Mouse (Mus musculus) forebrain, embryonic 12.5 days (tissue): ENCODE data around the gene Ralgps1. TPM values are rescaled to one million over a fixed set of nuclear protein-coding genes. Genes with fewer than 3 reads are reported as not detected.
"Not testable (repeated sequence)": the region's sequence is repeated elsewhere in the genome, so short reads cannot be mapped to it uniquely, and the experiment has no call there.

Experiments used
- ATAC-seq: fragments of 200-750 bp; cut with Nextera tagmentation; 2 replicates; pipeline ENCODE4 v1.8.0; 2017; ENCODE audit warnings: moderate TSS enrichment; ENCODE audit not compliant: low FRiP score
- H3K27ac ChIP-seq: fragments of 300-500 bp; sonication (generic); 2 replicates; pipeline ENCODE4 v1.5.1; 2016; ENCODE audit warnings: mild to moderate bottlenecking
- H3K27me3 ChIP-seq: fragments of 300-500 bp; sonication (generic); 2 replicates; pipeline ENCODE4 v1.6.1; 2016; ENCODE audit warnings: mild to moderate bottlenecking
- H3K36me3 ChIP-seq: fragments of 300-500 bp; sonication (generic); replicated peaks from 2 replicates; pipeline ENCODE4 v1.6.1; 2016; ENCODE audit warnings: mild to moderate bottlenecking
- H3K4me1 ChIP-seq: fragments of 300-500 bp; sonication (generic); 2 replicates; pipeline ENCODE4 v1.6.1; 2016
- H3K4me2 ChIP-seq: fragments of 300-500 bp; sonication (generic); 2 replicates; pipeline ENCODE4 v1.6.1; 2016; ENCODE audit warnings: mild to moderate bottlenecking, moderate library complexity
- H3K4me3 ChIP-seq: fragments of 300-500 bp; sonication (generic); replicated peaks from 2 replicates; pipeline ENCODE4 v1.5.1; 2016; ENCODE audit warnings: mild to moderate bottlenecking
- H3K9ac ChIP-seq: fragments of 300-500 bp; sonication (generic); 2 replicates; pipeline ENCODE4 v1.6.1; 2016; ENCODE audit warnings: mild to moderate bottlenecking
- H3K9me3 ChIP-seq: fragments of 300-500 bp; sonication (generic); 2 replicates; pipeline ENCODE4 v1.6.1; 2016
- WGBS: fragments of 180-500 bp; shearing (Covaris S2); methylation state at CpG from one replicate; pipeline ENCODE4 v1.1.7; 2016; 5-methylcytosine and 5-hydroxymethylcytosine counted together
- polyA plus RNA-seq: library from polyadenylated mRNA; unstranded; fragments of >200 nt; fragmentation: Nextera tagmentation; extraction: Ambion mirVana; gene quantifications from 2 replicates; pipeline ENCODE4 v1.2.1, GENCODE M21; 2016

Gene Ralgps1
- polyA plus RNA-seq, 1 experiment from 2014 or later = 23.8 TPM

GRCm38 (mm10) chr2:33343413-33343812 lies 27.9 kb downstream of the Ralgps1 start:
- Histone ChIP-seq H3K27ac (no peak overlapping the region), H3K4me3 (no peak overlapping the region), H3K36me3 (peaks cover 2% of the 10 kb centered on the region; the same call in 1 of the 2 replicates), H3K4me2 (no peak overlapping the region), H3K9ac (no peak overlapping the region), H3K27me3 (no peaks in the 10 kb centered on the region), H3K4me1 (peaks cover 36% of the 10 kb centered on the region), H3K9me3 (no peaks in the 10 kb centered on the region)
- WGBS = 83% methylated on average over 3 of the region's 3 CpGs
- no peak for ATAC-seq

GRCm38 (mm10) chr2:33342148-33342547 lies 29.1 kb downstream of the Ralgps1 start:
- H3K36me3 ChIP-seq = peaks cover 12% of the 10 kb centered on the region
- no peak for ATAC-seq
- H3K4me2 ChIP-seq = no peak overlapping the region
- no peaks in the 10 kb centered on the region for H3K9me3 ChIP-seq
- H3K9ac ChIP-seq = no peak overlapping the region
- WGBS = 83% methylated on average over 4 of the region's 4 CpGs
- H3K4me3 ChIP-seq = no peak overlapping the region
- H3K27ac ChIP-seq = no peak overlapping the region
- H3K27me3 ChIP-seq = no peaks in the 10 kb centered on the region
- H3K4me1 ChIP-seq = peaks cover 39% of the 10 kb centered on the region

GRCm38 (mm10) chr2:33335789-33336188 lies 35.5 kb downstream of the Ralgps1 start:
- peaks cover 37% of the 10 kb centered on the region for H3K36me3 ChIP-seq
- no peaks in the 10 kb centered on the region for H3K27me3 ChIP-seq
- H3K4me1 ChIP-seq = peaks cover 7% of the 10 kb centered on the region; the same call in 1 of the 2 replicates
- H3K4me2 ChIP-seq = no peak overlapping the region
- H3K4me3 ChIP-seq = no peak overlapping the region
- no peak overlapping the region for H3K27ac ChIP-seq
- ATAC-seq = no peak
- H3K9ac ChIP-seq = no peak overlapping the region
- H3K9me3 ChIP-seq = no peaks in the 10 kb centered on the region

DNA sequence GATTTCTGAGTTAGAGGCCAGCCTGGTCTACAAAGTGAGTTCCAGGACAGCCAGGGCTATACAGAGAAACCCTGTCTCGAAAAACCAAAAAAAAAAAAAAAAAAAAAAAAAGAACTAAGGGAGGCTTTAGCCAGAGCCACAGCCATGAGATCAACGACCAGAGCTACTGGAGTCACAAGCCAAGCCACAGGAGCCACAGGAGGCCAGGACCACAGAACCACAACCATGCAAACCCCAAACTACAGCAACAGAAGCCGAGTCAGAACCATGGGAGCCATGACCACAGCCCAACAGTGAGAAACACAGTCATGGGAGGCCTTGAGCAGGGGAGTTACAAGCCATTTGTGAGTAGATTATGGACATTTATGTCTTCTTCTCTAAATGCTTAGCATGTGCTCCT lies 41.7 kb downstream of the Ralgps1 start:
- Histone ChIP-seq H3K4me2 (no peak overlapping the region), H3K9ac (no peak overlapping the region), H3K4me1 (no peaks in the 10 kb centered on the region), H3K36me3 (peaks cover under 1% of the 10 kb centered on the region; the same call in 1 of the 2 replicates), H3K9me3 (no peaks in the 10 kb centered on the region), H3K27me3 (no peaks in the 10 kb centered on the region), H3K4me3 (no peak overlapping the region), H3K27ac (no peak overlapping the region)
- 80% methylated on average over 2 of the region's 3 CpGs for WGBS
- ATAC-seq = no peak

DNA sequence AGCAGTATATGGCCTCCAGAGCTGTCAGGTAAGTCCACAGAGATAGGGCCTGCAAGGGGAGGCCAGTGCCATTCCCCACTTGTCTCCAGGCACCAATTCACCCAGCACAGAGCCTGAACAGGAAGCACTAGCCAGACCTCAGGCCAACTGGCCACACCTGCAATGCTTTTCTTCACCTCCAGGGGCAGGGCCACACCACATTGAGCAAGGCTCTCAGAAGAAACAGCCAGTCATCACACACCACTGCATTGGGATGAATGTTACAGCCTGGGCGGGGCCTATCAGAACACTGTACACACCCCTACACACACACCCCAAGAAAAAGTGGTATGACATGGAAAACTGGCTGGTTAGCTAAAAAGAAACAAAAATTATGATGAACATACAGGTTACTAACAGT lies 42.3 kb downstream of the Ralgps1 start:
- Histone ChIP-seq H3K4me3 (no peak overlapping the region), H3K27me3 (no peaks in the 10 kb centered on the region), H3K9ac (no peak overlapping the region), H3K9me3 (no peaks in the 10 kb centered on the region), H3K36me3 (no peaks in the 10 kb centered on the region; the same call in 1 of the 2 replicates), H3K27ac (no peak overlapping the region), H3K4me2 (no peak overlapping the region), H3K4me1 (no peaks in the 10 kb centered on the region)
- WGBS = 83% methylated on average over 1 of the region's 1 CpGs
- no peak for ATAC-seq

- no peaks in the 10 kb centered on the region for H3K9me3 ChIP-seq
- no peak overlapping the region for H3K27ac ChIP-seq
- H3K9ac ChIP-seq = no peak overlapping the region
- H3K4me3 ChIP-seq = no peak overlapping the region
- 66% methylated on average over 3 of the region's 3 CpGs for WGBS
- no peak overlapping the region for H3K4me2 ChIP-seq
- no peaks in the 10 kb centered on the region for H3K27me3 ChIP-seq
- no peaks in the 10 kb centered on the region; the same call in 1 of the 2 replicates for H3K4me1 ChIP-seq
- peaks cover 20% of the 10 kb centered on the region for H3K36me3 ChIP-seq
- no peak for ATAC-seq
Observed at GRCm38 (mm10) chr2:33325359-33325758, 45.9 kb downstream of the Ralgps1 start.

DNA sequence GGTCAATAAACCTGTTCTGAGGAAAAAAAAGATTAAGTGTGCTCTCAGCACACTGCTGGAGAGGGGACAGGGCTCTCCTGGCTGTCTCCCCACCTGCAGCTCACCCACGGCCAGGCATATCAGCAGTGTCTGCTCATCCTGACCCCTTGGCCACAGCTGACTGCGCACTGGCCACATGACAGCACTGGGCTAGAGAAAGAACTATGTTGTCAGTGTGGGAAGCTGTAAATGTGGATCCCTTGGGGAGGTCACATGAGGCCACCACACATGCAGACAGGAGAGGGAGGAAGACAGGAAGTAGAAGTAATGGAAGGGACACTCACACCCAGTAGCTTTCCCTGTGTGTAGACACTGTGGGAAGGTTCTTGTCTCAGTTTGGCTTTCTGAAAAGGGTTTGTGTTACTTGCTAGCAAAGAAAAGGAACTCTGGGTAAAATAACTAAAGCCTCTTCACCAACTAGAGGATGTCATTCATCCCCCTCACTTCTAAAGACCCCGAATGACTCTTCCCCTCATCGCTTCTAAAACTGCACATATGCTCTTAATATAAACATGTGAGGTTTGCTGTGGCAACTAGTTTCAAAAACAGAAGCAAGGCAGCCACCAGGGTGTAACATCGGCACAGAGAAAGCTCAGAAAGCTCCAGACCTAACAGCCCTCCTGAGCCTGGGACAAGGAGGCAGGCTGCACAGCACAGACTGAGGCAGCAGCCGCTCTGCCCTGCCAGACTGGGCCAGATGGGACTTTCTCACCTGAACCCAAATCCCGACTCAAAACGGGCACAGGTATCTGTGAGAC lies 47.3 kb downstream of the Ralgps1 start:
- 79% methylated on average over 8 of the region's 8 CpGs for WGBS
- Histone ChIP-seq H3K27ac (no peak overlapping the region), H3K9ac (no peak overlapping the region), H3K9me3 (no peaks in the 10 kb centered on the region), H3K4me3 (no peak overlapping the region), H3K36me3 (peaks cover 20% of the 10 kb centered on the region), H3K27me3 (no peaks in the 10 kb centered on the region), H3K4me2 (no peak overlapping the region), H3K4me1 (no peaks in the 10 kb centered on the region; the same call in 1 of the 2 replicates)
- no peak for ATAC-seq

GRCm38 (mm10) chr2:33323043-33323625 lies 48.2 kb downstream of the Ralgps1 start:
- WGBS = 86% methylated on average over 9 of the region's 9 CpGs
- not testable (repeated sequence) for H3K27me3 ChIP-seq, H3K4me3 ChIP-seq, H3K27ac ChIP-seq, H3K4me2 ChIP-seq, ATAC-seq, H3K9ac ChIP-seq, H3K4me1 ChIP-seq, H3K9me3 ChIP-seq
- peaks cover 20% of the 10 kb centered on the region for H3K36me3 ChIP-seq

DNA sequence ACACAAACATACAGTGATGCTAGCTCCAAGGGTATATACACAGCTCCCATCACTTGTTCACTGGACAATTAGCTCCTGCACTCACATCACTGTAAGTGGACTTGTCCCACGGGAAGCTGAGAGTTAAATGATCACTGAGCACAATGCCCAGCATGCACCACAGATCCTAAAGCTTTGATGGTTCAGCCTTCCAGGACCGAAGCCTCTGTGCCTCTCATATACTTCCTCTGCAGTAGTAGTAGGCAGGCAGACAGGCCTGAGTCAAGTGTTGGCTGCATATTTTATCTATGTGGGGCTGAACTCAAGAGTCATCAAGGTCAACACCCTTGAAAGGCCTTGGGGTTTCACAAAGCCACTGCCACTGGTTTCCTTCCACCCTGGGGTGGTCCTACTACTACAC lies 49.6 kb downstream of the Ralgps1 start:
- Histone ChIP-seq H3K4me1 (peaks cover 7% of the 10 kb centered on the region), H3K36me3 (peaks cover 20% of the 10 kb centered on the region), H3K4me2 (no peak overlapping the region), H3K27ac (no peak overlapping the region), H3K9me3 (no peaks in the 10 kb centered on the region), H3K4me3 (no peak overlapping the region), H3K27me3 (no peaks in the 10 kb centered on the region), H3K9ac (no peak overlapping the region)
- no peak for ATAC-seq
- 77% methylated on average over 2 of the region's 2 CpGs for WGBS

GRCm38 (mm10) chr2:33321031-33321430 lies 50.3 kb downstream of the Ralgps1 start:
- WGBS = 92% methylated on average over 2 of the region's 2 CpGs
- H3K9me3 ChIP-seq = no peaks in the 10 kb centered on the region

DNA sequence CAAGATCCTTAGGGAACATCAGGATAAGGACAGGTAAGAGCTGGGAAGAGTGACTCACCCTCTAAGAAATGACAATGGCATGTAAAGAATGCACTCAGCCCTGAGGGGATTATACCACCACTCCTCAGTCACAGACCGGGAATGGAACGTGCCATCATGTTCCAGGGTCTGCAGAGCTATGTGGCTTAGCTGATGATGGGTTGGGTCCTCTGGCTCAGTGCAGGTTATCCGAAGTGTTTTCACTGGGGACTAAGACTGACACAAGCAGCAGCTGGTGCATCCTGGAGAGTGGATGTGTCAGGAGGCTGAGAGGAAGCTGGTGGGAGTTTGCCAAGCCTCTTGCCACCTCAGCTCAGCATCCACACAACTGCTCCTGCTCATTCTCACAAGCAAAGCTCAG lies 50.7 kb downstream of the Ralgps1 start:
- H3K4me3 ChIP-seq = no peak overlapping the region
- 72% methylated on average over 3 of the region's 3 CpGs for WGBS
- no peaks in the 10 kb centered on the region for H3K9me3 ChIP-seq
- H3K4me2 ChIP-seq = no peak overlapping the region
- H3K27ac ChIP-seq = no peak overlapping the region
- H3K27me3 ChIP-seq = no peaks in the 10 kb centered on the region
- ATAC-seq = no peak
- H3K9ac ChIP-seq = no peak overlapping the region
- peaks cover 18% of the 10 kb centered on the region for H3K4me1 ChIP-seq
- peaks cover 20% of the 10 kb centered on the region for H3K36me3 ChIP-seq

More at GRCm38 (mm10) chr2:33321031-33321430, 50.3 kb downstream of the Ralgps1 start:
- Histone ChIP-seq H3K27ac (no peak overlapping the region), H3K4me2 (no peak overlapping the region), H3K27me3 (no peaks in the 10 kb centered on the region), H3K4me1 (peaks cover 13% of the 10 kb centered on the region), H3K4me3 (no peak overlapping the region), H3K36me3 (peaks cover 20% of the 10 kb centered on the region), H3K9ac (no peak overlapping the region)
- ATAC-seq = no peak

DNA sequence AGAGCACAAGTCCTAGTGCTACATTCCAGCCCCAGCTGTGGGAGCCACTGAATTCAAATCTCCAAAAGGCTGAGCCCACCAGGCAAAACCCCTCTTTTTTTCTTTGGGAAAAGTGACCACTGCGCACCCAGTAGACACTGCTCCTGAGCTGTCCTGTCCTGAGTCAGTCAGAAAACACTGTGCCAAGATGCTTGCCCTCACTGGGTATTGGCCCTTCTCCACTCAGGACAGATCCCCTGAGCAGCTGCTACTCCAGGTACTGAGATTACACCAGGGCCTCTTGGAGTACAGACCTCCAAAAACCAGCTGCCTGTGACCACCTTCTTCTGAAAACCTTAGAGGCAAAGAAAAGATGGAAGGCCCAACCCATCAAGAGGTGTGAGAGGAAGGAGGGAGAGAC lies 51.4 kb downstream of the Ralgps1 start:
- 100% methylated on average over 1 of the region's 1 CpGs for WGBS
- Histone ChIP-seq H3K27me3 (no peaks in the 10 kb centered on the region), H3K36me3 (peaks cover 20% of the 10 kb centered on the region), H3K9me3 (no peaks in the 10 kb centered on the region), H3K9ac (no peak overlapping the region), H3K4me3 (no peak overlapping the region), H3K4me2 (no peak overlapping the region), H3K27ac (no peak overlapping the region), H3K4me1 (peaks cover 19% of the 10 kb centered on the region)
- ATAC-seq = no peak

DNA sequence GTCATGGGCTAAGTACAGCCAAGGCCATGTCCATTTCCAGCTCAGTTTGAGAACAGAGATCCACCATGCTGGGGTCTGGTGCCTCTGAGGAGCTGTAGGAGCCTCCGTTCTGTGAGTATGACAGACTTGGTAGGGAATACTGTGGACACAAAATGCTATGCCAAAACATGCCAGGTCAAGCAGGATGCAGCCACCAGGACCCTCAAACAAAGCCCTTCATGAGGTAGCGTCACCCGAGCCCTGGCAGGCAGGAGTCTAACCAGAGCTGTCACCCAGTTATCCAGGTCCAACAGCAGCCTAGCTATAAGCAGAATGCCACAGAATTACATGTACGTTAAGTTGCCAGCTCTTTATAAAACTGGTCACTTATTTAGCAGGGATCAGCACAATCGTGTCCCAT lies 51.8 kb downstream of the Ralgps1 start:
- WGBS = 83% methylated on average over 5 of the region's 5 CpGs
- no peak overlapping the region for H3K4me2 ChIP-seq
- ATAC-seq = no peak
- H3K9me3 ChIP-seq = no peaks in the 10 kb centered on the region
- peaks cover 20% of the 10 kb centered on the region for H3K36me3 ChIP-seq
- H3K4me3 ChIP-seq = no peak overlapping the region
- no peaks in the 10 kb centered on the region for H3K27me3 ChIP-seq
- no peak overlapping the region for H3K27ac ChIP-seq
- no peak overlapping the region for H3K9ac ChIP-seq
- peaks cover 19% of the 10 kb centered on the region for H3K4me1 ChIP-seq
